Mouse (Mus musculus) ES-Bruce4 (cell line): ENCODE measurements around the gene Gm3336. TPM values are rescaled to one million over a fixed set of nuclear protein-coding genes. Genes with fewer than 3 reads are reported as not detected.

Experiments used
- H3K27ac ChIP-seq: 2 replicates; pipeline ENCODE4 v1.5.1; 2012; ENCODE audit warnings: low read length, inconsistent platforms; ENCODE audit not compliant: insufficient read depth
- H3K27me3 ChIP-seq: 2 replicates; pipeline ENCODE4 v1.6.1; 2012; ENCODE audit warnings: mild to moderate bottlenecking, low read length, inconsistent platforms; ENCODE audit not compliant: control insufficient read depth, poor library complexity, insufficient read depth, severe bottlenecking
- H3K36me3 ChIP-seq: 2 replicates; pipeline ENCODE4 v1.6.1; 2012; ENCODE audit warnings: inconsistent platforms, mild to moderate bottlenecking, low read length, moderate library complexity; ENCODE audit not compliant: control insufficient read depth, poor library complexity, insufficient read depth, severe bottlenecking
- H3K4me1 ChIP-seq: one replicate; pipeline ENCODE4 v1.8.1; 2011; ENCODE audit warnings: low read length; ENCODE audit not compliant: control insufficient read depth, insufficient read depth
- H3K4me3 ChIP-seq: 2 replicates; pipeline ENCODE4 v1.5.1; 2011; ENCODE audit warnings: low read depth, mild to moderate bottlenecking, low read length
- H3K9ac ChIP-seq: 2 replicates; pipeline ENCODE4 v1.6.1; 2012; ENCODE audit warnings: low read depth, mild to moderate bottlenecking, inconsistent platforms; ENCODE audit not compliant: poor library complexity, severe bottlenecking
- H3K9me3 ChIP-seq: replicated peaks from 2 replicates; pipeline ENCODE4 v1.6.1; 2012; ENCODE audit warnings: mild to moderate bottlenecking, low read length, inconsistent platforms; ENCODE audit not compliant: control insufficient read depth, poor library complexity, insufficient read depth, severe bottlenecking
- CTCF ChIP-seq: IDR thresholded peaks from one replicate; pipeline ENCODE4 v1.8.1; 2011; ENCODE audit warnings: low read depth, low read length
- EP300 ChIP-seq: IDR thresholded peaks from 2 replicates; pipeline ENCODE4 v1.6.1; 2011; ENCODE audit warnings: low read depth, low read length; ENCODE audit not compliant: insufficient read depth
- POLR2A ChIP-seq: IDR thresholded peaks from one replicate; pipeline ENCODE4 v1.8.1; 2011; ENCODE audit warnings: low read length; ENCODE audit not compliant: insufficient read depth
- polyA plus RNA-seq: library from polyadenylated mRNA; stranded (reverse); fragments of >200 nt; gene quantifications from 2 replicates; pipeline ENCODE4 v1.2.4, GENCODE M21; 2011; ENCODE audit warnings: low read depth; ENCODE audit not compliant: missing spikeins, insufficient read depth, insufficient read length

Gm3336 gene
- polyA plus RNA-seq, 1 experiment = 2.5 TPM

DNA sequence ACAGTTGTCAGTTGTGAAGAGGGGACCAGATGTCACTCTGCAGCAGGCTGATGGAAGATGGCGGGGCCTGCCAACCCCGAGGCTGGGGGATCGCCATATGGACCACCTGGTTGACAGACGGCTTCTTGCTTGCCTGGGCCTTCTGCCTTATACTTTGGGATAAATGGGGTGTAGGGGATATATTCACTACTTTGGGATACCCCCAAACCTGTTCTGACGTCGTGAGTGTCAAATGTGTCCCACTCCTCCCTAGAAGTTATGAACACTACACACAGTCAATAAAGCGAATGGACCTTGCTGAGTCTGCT is 39.9 kb downstream of the Gm3336 start:
- peaks cover 5% of the 10 kb centered on the region for H3K4me1 ChIP-seq
- H3K27me3 ChIP-seq = no peaks in the 10 kb centered on the region
- no peak overlapping the region for H3K27ac ChIP-seq
- no peaks in the 10 kb centered on the region for H3K9me3 ChIP-seq
- TF ChIP-seq POLR2A (no peak), EP300 (no peak), CTCF (no peak)
- peaks cover 10% of the 10 kb centered on the region for H3K36me3 ChIP-seq
- H3K4me3 ChIP-seq = no peak overlapping the region
- H3K9ac ChIP-seq = no peak overlapping the region

DNA sequence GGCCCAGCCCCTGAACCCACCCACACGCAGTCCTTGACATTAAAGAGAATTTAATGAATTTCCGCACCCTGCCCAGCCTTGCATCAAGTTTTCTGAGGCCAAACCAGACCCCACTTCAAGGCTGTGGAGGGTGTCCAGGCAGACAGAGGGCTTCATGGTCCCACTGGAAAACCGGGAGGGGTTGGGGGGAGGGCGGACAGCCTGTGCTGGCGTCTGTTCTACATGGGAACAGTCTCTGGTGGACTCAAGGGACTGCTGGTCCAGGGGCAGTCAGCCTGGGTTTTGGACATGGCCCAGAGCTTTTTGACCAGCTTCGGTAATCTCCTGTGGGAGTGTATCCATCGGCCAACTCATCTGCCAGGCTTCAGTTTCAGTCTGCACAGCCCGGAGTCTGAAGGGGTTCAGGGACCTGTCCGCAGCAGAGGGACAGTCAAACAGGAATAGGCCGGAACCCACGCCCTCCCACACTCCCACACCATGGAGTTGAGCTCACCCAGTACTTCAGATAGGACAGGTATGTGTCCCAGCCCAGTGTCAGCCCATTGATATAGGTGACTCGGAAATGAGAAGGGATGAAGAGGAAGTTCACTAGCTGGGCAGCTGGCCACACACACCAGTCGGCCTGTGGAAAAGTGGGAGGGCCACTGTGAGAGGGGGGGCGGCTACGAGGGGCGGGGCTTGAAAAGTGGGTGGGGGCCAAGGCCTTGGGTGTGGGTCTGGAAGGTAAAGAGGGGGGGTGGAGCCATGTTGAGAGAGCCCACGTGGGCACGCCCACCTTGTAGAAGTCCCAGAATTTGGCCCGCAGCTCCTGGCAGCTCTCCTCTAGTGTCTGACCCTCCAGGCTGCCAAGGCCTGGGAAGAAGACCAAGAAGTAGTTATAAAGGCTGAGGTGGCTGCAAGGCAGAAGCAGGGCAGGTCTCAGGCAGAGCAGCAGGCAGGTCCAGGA is 40.5 kb downstream of the Gm3336 start:
- H3K9ac ChIP-seq = no peak overlapping the region
- peaks cover 14% of the 10 kb centered on the region for H3K36me3 ChIP-seq
- no peak overlapping the region for H3K4me3 ChIP-seq
- H3K4me1 ChIP-seq = peaks cover 5% of the 10 kb centered on the region
- H3K9me3 ChIP-seq = no peaks in the 10 kb centered on the region
- H3K27ac ChIP-seq = no peak overlapping the region
- no peaks in the 10 kb centered on the region for H3K27me3 ChIP-seq
- TF ChIP-seq CTCF = no peak
- no peak for TF ChIP-seq EP300
- TF ChIP-seq POLR2A = no peak

DNA sequence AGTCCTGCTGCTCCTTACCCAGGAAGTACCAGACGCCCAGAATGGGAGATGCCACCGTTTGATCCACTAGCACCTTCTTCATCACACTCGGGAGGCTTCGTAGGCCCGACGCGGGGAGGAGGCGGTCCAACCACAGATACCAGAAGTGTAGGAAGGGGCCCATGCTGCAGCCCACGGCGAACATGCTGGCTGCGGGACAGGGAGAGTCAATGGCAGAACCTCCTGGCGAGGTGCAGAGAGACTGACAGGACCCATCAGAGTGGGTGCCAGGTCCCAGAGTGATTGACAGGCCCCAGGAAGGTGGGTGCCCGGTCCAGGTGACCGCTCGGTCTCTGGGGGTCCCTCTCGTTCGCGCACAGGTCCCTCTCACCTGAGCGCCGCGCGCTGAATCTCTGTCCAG is 42.0 kb downstream of the Gm3336 start:
- H3K4me3 ChIP-seq = peak overlapping the region; percentile 77

DNA sequence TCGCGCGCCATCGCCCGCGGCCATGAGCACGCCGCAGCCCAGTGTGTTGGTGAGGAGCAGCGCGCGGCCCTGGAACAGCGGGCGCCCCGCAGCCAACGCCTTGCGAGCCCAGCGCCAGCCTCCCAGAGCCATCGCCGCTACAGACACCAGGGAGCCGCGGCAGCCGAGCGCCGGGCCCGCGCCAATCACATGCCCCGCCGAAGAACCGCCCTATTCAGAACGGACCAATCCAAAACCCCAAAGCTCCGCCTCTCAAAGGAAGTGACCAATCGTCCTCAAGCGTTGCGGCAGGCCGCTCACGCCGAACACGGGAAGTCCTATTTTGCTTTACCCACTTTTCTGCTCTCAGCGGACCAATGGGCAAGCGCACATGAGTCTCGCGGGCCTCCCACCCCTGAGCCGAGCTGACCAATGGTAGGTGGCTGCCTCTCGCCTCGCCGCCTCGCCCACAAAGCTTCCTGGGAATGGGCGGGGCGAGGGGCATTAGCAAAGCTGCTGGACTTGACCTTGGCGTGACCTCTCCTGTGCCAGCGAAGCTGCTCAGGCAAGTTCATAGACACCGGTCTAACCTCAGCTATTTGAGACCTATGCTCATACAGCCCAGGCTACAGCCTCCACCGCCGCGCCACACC is 42.5 kb downstream of the Gm3336 start, which contains the start of gene Mpv17l2:
Gene Mpv17l2 (minus strand): TSS at position 172 of the 632 bp plus-strand sequence.
- H3K9me3 ChIP-seq = no peaks in the 10 kb centered on the region
- peaks cover 2% of the 10 kb centered on the region for H3K4me1 ChIP-seq
- no peaks in the 10 kb centered on the region for H3K27me3 ChIP-seq
- no peak for TF ChIP-seq CTCF
- no peak for TF ChIP-seq EP300
- TF ChIP-seq POLR2A = no peak
- peaks cover 17% of the 10 kb centered on the region for H3K36me3 ChIP-seq
- H3K4me3 ChIP-seq = peak within 1 kb of the TSS; percentile 77
- H3K27ac ChIP-seq = peak within 1 kb of the TSS; percentile 66
- peak within 1 kb of the TSS; percentile 70 for H3K9ac ChIP-seq

More for the DNA sequence above, 42.0 kb downstream of the Gm3336 start:
- Histone ChIP-seq H3K4me1 (peaks cover 5% of the 10 kb centered on the region), H3K27me3 (no peaks in the 10 kb centered on the region), H3K9ac (peak overlapping the region; percentile 70), H3K27ac (no peak overlapping the region), H3K9me3 (no peaks in the 10 kb centered on the region), H3K36me3 (peaks cover 17% of the 10 kb centered on the region)
- no peak for TF ChIP-seq EP300
- TF ChIP-seq CTCF = no peak
- TF ChIP-seq POLR2A = no peak

DNA sequence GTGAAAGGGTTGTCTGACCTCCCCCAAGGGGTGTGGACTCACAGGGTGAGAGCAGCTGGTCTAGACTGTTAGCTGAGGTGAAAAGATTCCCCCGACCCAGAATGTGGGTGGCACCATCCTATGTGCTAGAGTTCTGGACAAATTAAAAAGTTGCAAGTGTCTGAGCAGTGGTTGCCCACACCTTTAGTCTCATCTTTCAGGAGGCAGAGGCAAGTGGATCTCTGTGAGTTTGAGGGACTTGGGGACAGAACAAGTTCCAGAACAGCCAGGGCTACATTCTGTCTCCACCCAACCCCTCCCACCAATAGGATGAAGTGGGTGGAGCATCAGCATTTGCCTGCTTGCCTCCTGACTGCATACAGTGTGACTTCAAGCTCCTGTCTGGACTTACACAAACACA is 43.8 kb downstream of the Gm3336 start:
- peaks cover 2% of the 10 kb centered on the region for H3K4me1 ChIP-seq
- no peaks in the 10 kb centered on the region for H3K27me3 ChIP-seq
- no peak overlapping the region for H3K4me3 ChIP-seq
- no peak for TF ChIP-seq EP300
- no peak for TF ChIP-seq CTCF
- TF ChIP-seq POLR2A = no peak
- no peak overlapping the region for H3K9ac ChIP-seq
- peak overlapping the region; percentile 42 for H3K27ac ChIP-seq
- H3K36me3 ChIP-seq = peaks cover 13% of the 10 kb centered on the region
- H3K9me3 ChIP-seq = no peaks in the 10 kb centered on the region

DNA sequence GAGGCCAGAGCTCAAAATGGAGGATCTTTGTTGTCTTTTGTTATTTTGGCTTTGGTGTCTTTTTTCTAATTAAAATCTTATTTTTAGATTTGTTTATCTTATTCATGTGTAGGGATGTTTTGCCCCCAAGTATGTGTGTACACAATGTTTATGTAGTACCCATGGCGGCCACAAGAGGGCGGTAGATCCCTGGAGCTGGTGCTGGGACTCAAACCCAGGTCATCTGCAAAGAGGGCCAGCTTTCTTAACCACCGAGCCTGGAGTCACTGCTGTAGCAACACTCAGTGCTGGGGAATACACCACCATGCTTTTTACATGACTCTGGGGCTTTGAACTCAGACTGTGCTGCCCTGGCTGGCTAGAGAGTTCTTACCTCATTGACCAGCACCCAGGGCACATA is 45.0 kb downstream of the Gm3336 start:
- Histone ChIP-seq H3K27me3 (no peaks in the 10 kb centered on the region), H3K27ac (no peak overlapping the region), H3K9me3 (no peaks in the 10 kb centered on the region), H3K36me3 (peaks cover 13% of the 10 kb centered on the region), H3K4me3 (no peak overlapping the region), H3K9ac (no peak overlapping the region), H3K4me1 (peaks cover 4% of the 10 kb centered on the region)
- TF ChIP-seq POLR2A (no peak), CTCF (no peak), EP300 (no peak)
